Mouse (Mus musculus): ENCODE data around the gene Washc4. TPM values are rescaled to one million over a fixed set of nuclear protein-coding genes. Genes with fewer than 3 reads are reported as not detected.
"Not testable (repeated sequence)": the region's sequence is repeated elsewhere in the genome, so short reads cannot be mapped to it uniquely, and the experiment has no call there.

Gene Washc4
- total RNA-seq (2017) = 55.5 to 59.6 TPM (median 57.4 TPM) in 3 replicates

- ATAC-seq (replicated peaks; ENCODE audit: insufficient number of reproducible peaks, low FRiP score, low TSS enrichment, poor library complexity, severe bottlenecking) = peak; percentile 91
These were observed at the start of gene Washc4 for GRCm38 (mm10) chr10:83543439-83544102. Gene Washc4, plus strand, starts transcription at chr10:83543752.

- no peak for ATAC-seq (replicated peaks; ENCODE audit: insufficient number of reproducible peaks, low FRiP score, low TSS enrichment, poor library complexity, severe bottlenecking)
These were observed 46.2 kb upstream of the Washc4 start for GRCm38 (mm10) chr10:83497321-83497720.

- ATAC-seq (replicated peaks; ENCODE audit: insufficient number of reproducible peaks, low FRiP score, low TSS enrichment, poor library complexity, severe bottlenecking) = no peak
These were observed 34.4 kb upstream of the Washc4 start for GRCm38 (mm10) chr10:83508962-83509660.

- no peak for ATAC-seq (replicated peaks; ENCODE audit: insufficient number of reproducible peaks, low FRiP score, low TSS enrichment, poor library complexity, severe bottlenecking)
These were observed 32.2 kb upstream of the Washc4 start for GRCm38 (mm10) chr10:83511304-83511703.

- no peak for ATAC-seq (replicated peaks; ENCODE audit: insufficient number of reproducible peaks, low FRiP score, low TSS enrichment, poor library complexity, severe bottlenecking)
These were observed 29.8 kb upstream of the Washc4 start for GRCm38 (mm10) chr10:83513736-83514135.

- ATAC-seq (replicated peaks; ENCODE audit: insufficient number of reproducible peaks, low FRiP score, low TSS enrichment, poor library complexity, severe bottlenecking) = no peak
These were observed 22.6 kb upstream of the Washc4 start for GRCm38 (mm10) chr10:83520990-83521389.

- ATAC-seq (replicated peaks; ENCODE audit: insufficient number of reproducible peaks, low FRiP score, low TSS enrichment, poor library complexity, severe bottlenecking) = not testable (repeated sequence)
These were observed 19.3 kb upstream of the Washc4 start for GRCm38 (mm10) chr10:83524238-83524637.

- no peak for ATAC-seq (replicated peaks; ENCODE audit: insufficient number of reproducible peaks, low FRiP score, low TSS enrichment, poor library complexity, severe bottlenecking)
These were observed 13.1 kb upstream of the Washc4 start for GRCm38 (mm10) chr10:83530384-83530967.

GRCm38 (mm10) chr10:83533258-83533909, 10.2 kb upstream of the Washc4 start:
- ATAC-seq (replicated peaks; ENCODE audit: insufficient number of reproducible peaks, low FRiP score, low TSS enrichment, poor library complexity, severe bottlenecking) = no peak

- peak; percentile 55; the same call in 1 of the 2 replicates for ATAC-seq (replicated peaks; ENCODE audit: insufficient number of reproducible peaks, low FRiP score, low TSS enrichment, poor library complexity, severe bottlenecking)
These were observed 9.7 kb upstream of the Washc4 start, which contains the start of gene Aldh1l2 for GRCm38 (mm10) chr10:83533910-83534283. Gene Aldh1l2, minus strand, starts transcription at chr10:83534140.

GRCm38 (mm10) chr10:83536436-83536835, 7.1 kb upstream of the Washc4 start:
- no peak for ATAC-seq (replicated peaks; ENCODE audit: insufficient number of reproducible peaks, low FRiP score, low TSS enrichment, poor library complexity, severe bottlenecking)

GRCm38 (mm10) chr10:83539311-83539980, 4.1 kb upstream of the Washc4 start:
- no peak for ATAC-seq (replicated peaks; ENCODE audit: insufficient number of reproducible peaks, low FRiP score, low TSS enrichment, poor library complexity, severe bottlenecking)

GRCm38 (mm10) chr10:83540092-83540491, 3.5 kb upstream of the Washc4 start:
- no peak for ATAC-seq (replicated peaks; ENCODE audit: insufficient number of reproducible peaks, low FRiP score, low TSS enrichment, poor library complexity, severe bottlenecking)

- ATAC-seq (replicated peaks; ENCODE audit: insufficient number of reproducible peaks, low FRiP score, low TSS enrichment, poor library complexity, severe bottlenecking) = no peak
These were observed 1.3 kb upstream of the Washc4 start for GRCm38 (mm10) chr10:83542241-83542640.

- ATAC-seq (replicated peaks; ENCODE audit: insufficient number of reproducible peaks, low FRiP score, low TSS enrichment, poor library complexity, severe bottlenecking) = peak; percentile 26; the same call in 1 of the 2 replicates
These were observed 539 bp downstream of the Washc4 start for GRCm38 (mm10) chr10:83544103-83544479.

- no peak for ATAC-seq (replicated peaks; ENCODE audit: insufficient number of reproducible peaks, low FRiP score, low TSS enrichment, poor library complexity, severe bottlenecking)
These were observed 1.8 kb downstream of the Washc4 start for GRCm38 (mm10) chr10:83545341-83545740.

GRCm38 (mm10) chr10:83563005-83563404, 19.5 kb downstream of the Washc4 start:
- no peak for ATAC-seq (replicated peaks; ENCODE audit: insufficient number of reproducible peaks, low FRiP score, low TSS enrichment, poor library complexity, severe bottlenecking)

GRCm38 (mm10) chr10:83565449-83566441, 22.2 kb downstream of the Washc4 start:
- peak; percentile 24; the same call in 1 of the 2 replicates for ATAC-seq (replicated peaks; ENCODE audit: insufficient number of reproducible peaks, low FRiP score, low TSS enrichment, poor library complexity, severe bottlenecking)
